Mouse (Mus musculus): ENCODE measurements around the gene Naaa. TPM values are rescaled to one million over a fixed set of nuclear protein-coding genes. Genes with fewer than 3 reads are reported as not detected.

Gene Naaa
- polyA plus RNA-seq, 1 experiment from 2014 or later = 6.4 TPM

GRCm38 (mm10) chr5:92248614-92249013 lies 29.4 kb downstream of the Naaa start:
- no peak overlapping the region for H3K4me2 ChIP-seq (ENCODE audit: low read depth, low read length)
- H3K4me1 ChIP-seq (ENCODE audit: control insufficient read depth, low read depth, low read length) = no peaks in the 10 kb centered on the region
- H3K27me3 ChIP-seq (ENCODE audit: control insufficient read depth, insufficient read depth, low read depth, low read length) = peaks cover 9% of the 10 kb centered on the region; the same call in 1 of the 2 replicates
- H3K4me3 ChIP-seq (ENCODE audit: low read depth, low read length) = no peak overlapping the region
- no peak for ATAC-seq (ENCODE audit: low read depth)
- H3K9ac ChIP-seq (ENCODE audit: low read depth, low read length) = no peak overlapping the region
- H3K9me3 ChIP-seq (replicated peaks; ENCODE audit: control insufficient read depth, low read length) = no peaks in the 10 kb centered on the region
- WGBS (ENCODE audit: insufficient replicate concordance) = 53% methylated on average over 11 of the region's 11 CpGs
- no peaks in the 10 kb centered on the region for H3K36me3 ChIP-seq (ENCODE audit: control insufficient read depth, insufficient read depth)
- H3K27ac ChIP-seq (ENCODE audit: low read length) = no peak overlapping the region

- H3K4me1 ChIP-seq (ENCODE audit: control insufficient read depth, low read depth, low read length) = no peaks in the 10 kb centered on the region
- peaks cover 9% of the 10 kb centered on the region; the same call in 1 of the 2 replicates for H3K27me3 ChIP-seq (ENCODE audit: control insufficient read depth, insufficient read depth, low read depth, low read length)
- WGBS (ENCODE audit: insufficient replicate concordance) = 14% methylated on average over 9 of the region's 9 CpGs
- H3K9ac ChIP-seq (ENCODE audit: low read depth, low read length) = no peak overlapping the region
- H3K4me3 ChIP-seq (ENCODE audit: low read depth, low read length) = no peak overlapping the region
- H3K36me3 ChIP-seq (ENCODE audit: control insufficient read depth, insufficient read depth) = no peaks in the 10 kb centered on the region
- no peak overlapping the region for H3K4me2 ChIP-seq (ENCODE audit: low read depth, low read length)
- no peaks in the 10 kb centered on the region for H3K9me3 ChIP-seq (replicated peaks; ENCODE audit: control insufficient read depth, low read length)
- no peak for ATAC-seq (ENCODE audit: low read depth)
- H3K27ac ChIP-seq (ENCODE audit: low read length) = no peak overlapping the region
Observed at GRCm38 (mm10) chr5:92245483-92245882, 32.5 kb downstream of the Naaa start.

- H3K4me2 ChIP-seq (ENCODE audit: low read depth, low read length) = no peak overlapping the region
- WGBS (ENCODE audit: insufficient replicate concordance) = 64% methylated on average over 2 of the region's 2 CpGs
- H3K9me3 ChIP-seq (replicated peaks; ENCODE audit: control insufficient read depth, low read length) = no peaks in the 10 kb centered on the region
- ATAC-seq (ENCODE audit: low read depth) = no peak
- H3K36me3 ChIP-seq (ENCODE audit: control insufficient read depth, insufficient read depth) = no peaks in the 10 kb centered on the region
- H3K27me3 ChIP-seq (ENCODE audit: control insufficient read depth, insufficient read depth, low read depth, low read length) = peaks cover 9% of the 10 kb centered on the region; the same call in 1 of the 2 replicates
- no peak overlapping the region for H3K4me3 ChIP-seq (ENCODE audit: low read depth, low read length)
- H3K27ac ChIP-seq (ENCODE audit: low read length) = no peak overlapping the region
- H3K9ac ChIP-seq (ENCODE audit: low read depth, low read length) = no peak overlapping the region
- no peaks in the 10 kb centered on the region for H3K4me1 ChIP-seq (ENCODE audit: control insufficient read depth, low read depth, low read length)
Observed at GRCm38 (mm10) chr5:92244900-92245299, 33.1 kb downstream of the Naaa start.

GRCm38 (mm10) chr5:92240769-92241168 lies 37.2 kb downstream of the Naaa start:
- Histone ChIP-seq H3K36me3 (ENCODE audit: control insufficient read depth, insufficient read depth) (no peaks in the 10 kb centered on the region), H3K4me1 (ENCODE audit: control insufficient read depth, low read depth, low read length) (no peaks in the 10 kb centered on the region), H3K27ac (ENCODE audit: low read length) (no peak overlapping the region), H3K9ac (ENCODE audit: low read depth, low read length) (no peak overlapping the region), H3K27me3 (ENCODE audit: control insufficient read depth, insufficient read depth, low read depth, low read length) (no peaks in the 10 kb centered on the region), H3K9me3 (replicated peaks; ENCODE audit: control insufficient read depth, low read length) (no peaks in the 10 kb centered on the region), H3K4me3 (ENCODE audit: low read depth, low read length) (no peak overlapping the region), H3K4me2 (ENCODE audit: low read depth, low read length) (no peak overlapping the region)
- no peak for ATAC-seq (ENCODE audit: low read depth)
- 75% methylated on average over 12 of the region's 12 CpGs for WGBS (ENCODE audit: insufficient replicate concordance)

GRCm38 (mm10) chr5:92239333-92240232 lies 38.4 kb downstream of the Naaa start:
- WGBS (ENCODE audit: insufficient replicate concordance) = 36% methylated on average over 29 of the region's 29 CpGs
- no peak for ATAC-seq (ENCODE audit: low read depth)

GRCm38 (mm10) chr5:92234939-92235557 lies 42.9 kb downstream of the Naaa start:
- Histone ChIP-seq H3K9me3 (replicated peaks; ENCODE audit: control insufficient read depth, low read length) (no peaks in the 10 kb centered on the region), H3K36me3 (ENCODE audit: control insufficient read depth, insufficient read depth) (no peaks in the 10 kb centered on the region), H3K27ac (ENCODE audit: low read length) (no peak overlapping the region), H3K9ac (ENCODE audit: low read depth, low read length) (no peak overlapping the region), H3K27me3 (ENCODE audit: control insufficient read depth, insufficient read depth, low read depth, low read length) (peaks cover 4% of the 10 kb centered on the region; the same call in 1 of the 2 replicates), H3K4me2 (ENCODE audit: low read depth, low read length) (no peak overlapping the region), H3K4me3 (ENCODE audit: low read depth, low read length) (no peak overlapping the region), H3K4me1 (ENCODE audit: control insufficient read depth, low read depth, low read length) (no peaks in the 10 kb centered on the region)
- WGBS (ENCODE audit: insufficient replicate concordance) = 8% methylated on average over 5 of the region's 5 CpGs
- no peak for ATAC-seq (ENCODE audit: low read depth)

More at GRCm38 (mm10) chr5:92239333-92240232, 38.4 kb downstream of the Naaa start:
- H3K4me3 ChIP-seq (ENCODE audit: low read depth, low read length) = no peak overlapping the region
- no peak overlapping the region for H3K27ac ChIP-seq (ENCODE audit: low read length)
- no peak overlapping the region for H3K9ac ChIP-seq (ENCODE audit: low read depth, low read length)
- H3K4me2 ChIP-seq (ENCODE audit: low read depth, low read length) = no peak overlapping the region
- H3K4me1 ChIP-seq (ENCODE audit: control insufficient read depth, low read depth, low read length) = no peaks in the 10 kb centered on the region
- no peaks in the 10 kb centered on the region for H3K36me3 ChIP-seq (ENCODE audit: control insufficient read depth, insufficient read depth)
- no peaks in the 10 kb centered on the region for H3K9me3 ChIP-seq (replicated peaks; ENCODE audit: control insufficient read depth, low read length)
- H3K27me3 ChIP-seq (ENCODE audit: control insufficient read depth, insufficient read depth, low read depth, low read length) = no peaks in the 10 kb centered on the region

- H3K27me3 ChIP-seq (ENCODE audit: control insufficient read depth, insufficient read depth, low read depth, low read length) = peaks cover 6% of the 10 kb centered on the region; the same call in 1 of the 2 replicates
- H3K36me3 ChIP-seq (ENCODE audit: control insufficient read depth, insufficient read depth) = no peaks in the 10 kb centered on the region
- no peak for ATAC-seq (ENCODE audit: low read depth)
- H3K9ac ChIP-seq (ENCODE audit: low read depth, low read length) = no peak overlapping the region
- H3K4me3 ChIP-seq (ENCODE audit: low read depth, low read length) = no peak overlapping the region
- H3K4me1 ChIP-seq (ENCODE audit: control insufficient read depth, low read depth, low read length) = no peaks in the 10 kb centered on the region
- WGBS (ENCODE audit: insufficient replicate concordance) = 55% methylated on average over 4 of the region's 4 CpGs
- no peaks in the 10 kb centered on the region for H3K9me3 ChIP-seq (replicated peaks; ENCODE audit: control insufficient read depth, low read length)
- H3K27ac ChIP-seq (ENCODE audit: low read length) = no peak overlapping the region
- H3K4me2 ChIP-seq (ENCODE audit: low read depth, low read length) = no peak overlapping the region
Observed at GRCm38 (mm10) chr5:92233366-92233765, 44.6 kb downstream of the Naaa start.

- no peaks in the 10 kb centered on the region for H3K9me3 ChIP-seq (replicated peaks; ENCODE audit: control insufficient read depth, low read length)
Observed at GRCm38 (mm10) chr5:92231836-92232235, 46.1 kb downstream of the Naaa start.

GRCm38 (mm10) chr5:92230306-92230705 lies 47.7 kb downstream of the Naaa start:
- Histone ChIP-seq H3K4me2 (ENCODE audit: low read depth, low read length) (no peak overlapping the region), H3K27ac (ENCODE audit: low read length) (no peak overlapping the region), H3K9ac (ENCODE audit: low read depth, low read length) (no peak overlapping the region), H3K27me3 (ENCODE audit: control insufficient read depth, insufficient read depth, low read depth, low read length) (peaks cover 6% of the 10 kb centered on the region; the same call in 1 of the 2 replicates), H3K9me3 (replicated peaks; ENCODE audit: control insufficient read depth, low read length) (no peaks in the 10 kb centered on the region), H3K36me3 (ENCODE audit: control insufficient read depth, insufficient read depth) (no peaks in the 10 kb centered on the region), H3K4me3 (ENCODE audit: low read depth, low read length) (no peak overlapping the region), H3K4me1 (ENCODE audit: control insufficient read depth, low read depth, low read length) (no peaks in the 10 kb centered on the region)
- ATAC-seq (ENCODE audit: low read depth) = no peak
- 66% methylated on average over 11 of the region's 11 CpGs for WGBS (ENCODE audit: insufficient replicate concordance)

More at GRCm38 (mm10) chr5:92231836-92232235, 46.1 kb downstream of the Naaa start:
- 56% methylated on average over 10 of the region's 10 CpGs for WGBS (ENCODE audit: insufficient replicate concordance)
- no peak for ATAC-seq (ENCODE audit: low read depth)
- Histone ChIP-seq H3K4me3 (ENCODE audit: low read depth, low read length) (no peak overlapping the region), H3K27ac (ENCODE audit: low read length) (no peak overlapping the region), H3K4me2 (ENCODE audit: low read depth, low read length) (no peak overlapping the region), H3K4me1 (ENCODE audit: control insufficient read depth, low read depth, low read length) (no peaks in the 10 kb centered on the region), H3K27me3 (ENCODE audit: control insufficient read depth, insufficient read depth, low read depth, low read length) (peaks cover 6% of the 10 kb centered on the region; the same call in 1 of the 2 replicates), H3K36me3 (ENCODE audit: control insufficient read depth, insufficient read depth) (no peaks in the 10 kb centered on the region), H3K9ac (ENCODE audit: low read depth, low read length) (no peak overlapping the region)
